In the genomic region with DNA sequence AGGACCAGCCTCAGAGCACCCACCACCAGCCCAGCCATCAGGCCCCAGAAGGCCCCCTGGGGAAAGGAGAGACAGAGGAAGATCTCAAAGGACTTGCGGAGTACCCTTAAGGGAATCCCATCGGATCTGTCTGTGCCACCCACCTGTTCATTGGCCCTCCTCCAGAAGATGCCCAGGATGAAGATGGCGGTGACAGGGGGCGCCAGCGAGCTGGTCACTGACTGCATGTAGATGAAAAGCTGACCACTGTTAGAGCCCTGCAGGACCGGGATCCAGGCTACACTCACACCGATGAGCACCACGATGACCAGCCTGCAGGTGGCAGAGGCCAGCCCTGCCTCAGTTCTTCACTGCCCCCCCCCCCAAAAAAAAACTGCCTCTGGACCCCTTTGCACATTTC, we compare ENCODE assay signal across 10 mouse cellular contexts. TPM values are rescaled to one million over a fixed set of nuclear protein-coding genes. Genes with fewer than 3 reads are reported as not detected.
A peak's percentile ranks its signal among the peaks of the same experiment; 100 is the strongest.
DNase-seq lines count a peak whose midpoint lies in the region; ATAC-seq and TF ChIP-seq lines count a peak whose summit lies in the region.
"Had no signal": no experiment of that assay in that cellular context is flagged by ENCODE, and none has a peak within 500 bp of the region (broad histone marks: within the 10 kb centered on the region; RNA-seq: fewer than 3 reads in every experiment).

No protein-coding gene starts in this region.

- H3K9ac ChIP-seq in liver, embryonic 11.5 days (ENCODE audit: low read depth, low read length) = no peak overlapping the region
- H3K9ac ChIP-seq in stomach, postnatal 0 days (ENCODE audit: low read length) = no peak overlapping the region

- no peak overlapping the region for H3K4me2 ChIP-seq in liver, embryonic 11.5 days
- no peak overlapping the region for H3K4me2 ChIP-seq in stomach, postnatal 0 days (replicated peaks; ENCODE audit: low read depth)

- H3K27me3 ChIP-seq in liver, embryonic 11.5 days (replicated peaks; ENCODE audit: control insufficient read depth, insufficient read depth, low read length) = 0 out of 2 replicates have a peak, but pooled peaks cover 8% of the 10 kb centered on the region
- H3K27me3 ChIP-seq in stomach, postnatal 0 days (ENCODE audit: control insufficient read depth, insufficient read depth, low read length) = no peaks in the 10 kb centered on the region

- 47% methylated on average over 8 of the region's 8 CpGs for WGBS in liver, embryonic 11.5 days
- WGBS in bone marrow, adult 2 months = 53% methylated on average over 8 of the region's 8 CpGs
- 45% methylated on average over 8 of the region's 8 CpGs for WGBS in stomach, postnatal 0 days

- H3K4me3 ChIP-seq in liver, embryonic 11.5 days (ENCODE audit: low read depth, low read length) = no peak overlapping the region
- no peak overlapping the region for H3K4me3 ChIP-seq in bone marrow, adult 2 months (replicated peaks; ENCODE audit: control insufficient read depth, low read depth, low read length)
- no peak overlapping the region for H3K4me3 ChIP-seq in stomach, postnatal 0 days (ENCODE audit: low read depth, low read length)

- DNase-seq in cerebellum, adult 11 months = peak; percentile 55
- DNase-seq in liver = peak; percentile 52
- DNase-seq in liver, embryonic 11.5 days (ENCODE audit: low spot score) = no peak
- peak; percentile 71 for DNase-seq in kidney, adult 9 months
- peak; percentile 46 for DNase-seq in stomach, postnatal 0 days (ENCODE audit: low spot score)
- DNase-seq in urinary bladder, postnatal 10 days (ENCODE audit: low spot score) = no peak

- no peak for ATAC-seq in cerebellum, adult (ENCODE audit: insufficient number of reproducible peaks, low FRiP score, low TSS enrichment)
- no peak for ATAC-seq in liver, embryonic 11.5 days (replicated peaks; ENCODE audit: low FRiP score)
- no peak for ATAC-seq in stomach, postnatal 0 days (ENCODE audit: low FRiP score, low TSS enrichment)

- H3K9me3 ChIP-seq in liver, embryonic 11.5 days (ENCODE audit: control insufficient read depth, low read length) = no peaks in the 10 kb centered on the region
- no peaks in the 10 kb centered on the region for H3K9me3 ChIP-seq in stomach, postnatal 0 days (ENCODE audit: control insufficient read depth, low read length)

- H3K36me3 ChIP-seq in liver, embryonic 11.5 days (ENCODE audit: control insufficient read depth, insufficient read depth, low read length) = no peaks in the 10 kb centered on the region
- H3K36me3 ChIP-seq in stomach, postnatal 0 days (ENCODE audit: control insufficient read depth, insufficient read depth, low read length) = no peaks in the 10 kb centered on the region

- TF ChIP-seq POLR2A in bone marrow, adult 2 months (IDR thresholded peaks at IDR 0.05; ENCODE audit: borderline replicate concordance, control insufficient read depth, low read depth, low read length) = no peak

- no peak for TF ChIP-seq EP300 in stomach, postnatal 0 days (optimal IDR thresholded peaks at IDR 0.05)

- TF ChIP-seq CTCF in bone marrow, adult 2 months (IDR thresholded peaks at IDR 0.05; ENCODE audit: control insufficient read depth, insufficient read depth, low read length) = peak; percentile 29; the same call in 1 of the 2 replicates
- peak; percentile 57 for TF ChIP-seq CTCF in stomach, postnatal 0 days (IDR thresholded peaks at IDR 0.05; ENCODE audit: low read depth)

- no peak overlapping the region for H3K27ac ChIP-seq in liver, embryonic 11.5 days (ENCODE audit: low read depth, low read length)
- H3K27ac ChIP-seq in bone marrow, adult 2 months (ENCODE audit: control insufficient read depth, insufficient read depth, low read depth, low read length, poor library complexity) = no peak overlapping the region
- no peak overlapping the region for H3K27ac ChIP-seq in stomach, postnatal 0 days (replicated peaks)

- no peaks in the 10 kb centered on the region for H3K4me1 ChIP-seq in liver, embryonic 11.5 days (replicated peaks; ENCODE audit: control insufficient read depth, insufficient read depth, low read length)
- no peaks in the 10 kb centered on the region for H3K4me1 ChIP-seq in bone marrow, adult 2 months (ENCODE audit: control insufficient read depth, insufficient read depth, low read length)
- 0 out of 2 replicates have a peak, but pooled peaks cover 2% of the 10 kb centered on the region for H3K4me1 ChIP-seq in stomach, postnatal 0 days (replicated peaks; ENCODE audit: control insufficient read depth, insufficient read depth)

RNA-seq across cellular contexts. Expression of gene Fam83g, which starts 10.2 kb away (rescaled TPM):
- polyA plus RNA-seq in liver, embryonic 11.5 days (2014; fragmentation: Nextera tagmentation; extraction: Ambion mirVana) = 5.0 and 5.5 TPM in 2 replicates
- polyA plus RNA-seq in bone marrow, adult 2 months (2011; ENCODE audit: insufficient read depth, insufficient read length, low replicate concordance, missing spikeins) = not detected in 2 replicates
- polyA plus RNA-seq in stomach, postnatal 0 days (2015; fragmentation: Nextera tagmentation; extraction: Ambion mirVana) = 4.5 and 4.9 TPM in 2 replicates
- polyA plus RNA-seq: C2C12 had no signal

RNA-seq across cellular contexts. Expression of gene Grap, which starts 20.6 kb away (rescaled TPM):
- polyA plus RNA-seq in liver, embryonic 11.5 days (2014; fragmentation: Nextera tagmentation; extraction: Ambion mirVana) = 9.5 and 9.9 TPM in 2 replicates
- 8.2 and 11.8 TPM in 2 replicates for polyA plus RNA-seq in bone marrow, adult 2 months (2011; ENCODE audit: insufficient read depth, insufficient read length, low replicate concordance, missing spikeins)
- 4.6 and 4.9 TPM in 2 replicates for polyA plus RNA-seq in stomach, postnatal 0 days (2015; fragmentation: Nextera tagmentation; extraction: Ambion mirVana)

RNA-seq across cellular contexts. Expression of gene Slc5a10, which starts 46.9 kb away (rescaled TPM):
- polyA plus RNA-seq in liver, embryonic 11.5 days (2014; fragmentation: Nextera tagmentation; extraction: Ambion mirVana) = not detected in 2 replicates
- not detected in 2 replicates for polyA plus RNA-seq in bone marrow, adult 2 months (2011; ENCODE audit: insufficient read depth, insufficient read length, low replicate concordance, missing spikeins)
- polyA plus RNA-seq in stomach, postnatal 0 days (2015; fragmentation: Nextera tagmentation; extraction: Ambion mirVana) = 0.07 TPM in 1 of 2 replicates, not detected in the other
- polyA plus RNA-seq: C2C12; embryonic facial prominence, embryonic 11.5 days had no signal

Comparison
In these comparisons a context has a peak if more than half of its experiments do, and no peak if none do; other contexts are left out.
1. DNase-seq: peak in cerebellum, adult 11 months (single experiment), liver (single experiment), kidney, adult 9 months (single experiment) and stomach, postnatal 0 days (single experiment); none in liver, embryonic 11.5 days (single experiment) and urinary bladder, postnatal 10 days (single experiment).